Mouse (Mus musculus) forebrain, embryonic 14.5 days (tissue): ENCODE measurements around the gene B9d1. TPM values are rescaled to one million over a fixed set of nuclear protein-coding genes. Genes with fewer than 3 reads are reported as not detected.
A peak's percentile ranks its signal among the peaks of the same experiment; 100 is the strongest.

Experiments used
- ATAC-seq: fragments of 200-750 bp; cut with Nextera tagmentation; 2 replicates; pipeline ENCODE4 v1.8.0; 2017; ENCODE audit warnings: mild to moderate bottlenecking, moderate library complexity
- DNase-seq: peaks from one replicate; pipeline ENCODE4 v3.0.0-alpha.2; 2015; ENCODE audit warnings: low spot score
- H3K27ac ChIP-seq: fragments of 300-500 bp; sonication (generic); 2 replicates; pipeline ENCODE4 v1.5.1; 2014; ENCODE audit warnings: low read depth, mild to moderate bottlenecking, control low read depth, low read length, moderate library complexity
- H3K27me3 ChIP-seq: fragments of 300-500 bp; sonication (generic); replicated peaks from 2 replicates; pipeline ENCODE4 v1.6.1; 2014; ENCODE audit warnings: low read length, control low read depth, mixed read lengths; ENCODE audit not compliant: control insufficient read depth, insufficient read depth
- H3K36me3 ChIP-seq: fragments of 300-500 bp; sonication (generic); 2 replicates; pipeline ENCODE4 v1.6.1; 2014; ENCODE audit warnings: low read length, control low read depth; ENCODE audit not compliant: control insufficient read depth, insufficient read depth
- H3K4me1 ChIP-seq: fragments of 300-500 bp; sonication (generic); 2 replicates; pipeline ENCODE4 v1.6.1; 2014; ENCODE audit warnings: antibody characterized with exemption, low read length, control low read depth; ENCODE audit not compliant: control insufficient read depth, insufficient read depth
- H3K4me2 ChIP-seq: fragments of 300-500 bp; sonication (generic); 2 replicates; pipeline ENCODE4 v1.6.1; 2014; ENCODE audit warnings: mild to moderate bottlenecking, control low read depth, low read length
- H3K4me3 ChIP-seq: fragments of 300-500 bp; sonication (generic); 2 replicates; pipeline ENCODE4 v1.5.1; 2014; ENCODE audit warnings: low read depth, low read length, control low read depth
- H3K9ac ChIP-seq: fragments of 300-500 bp; sonication (generic); 2 replicates; pipeline ENCODE4 v1.6.1; 2014; ENCODE audit warnings: mild to moderate bottlenecking, low read length, control low read depth, moderate library complexity
- H3K9me3 ChIP-seq: fragments of 300-500 bp; sonication (generic); replicated peaks from 2 replicates; pipeline ENCODE4 v1.6.1; 2016; ENCODE audit warnings: low read length, control low read depth, mixed read lengths; ENCODE audit not compliant: control insufficient read depth
- WGBS: fragments of 180-500 bp; shearing (Covaris S2); extraction: QIAGEN DNeasy Blood & Tissue Kit; methylation state at CpG from one replicate; pipeline ENCODE4 v1.1.7; 2014; 5-methylcytosine and 5-hydroxymethylcytosine counted together
- polyA plus RNA-seq: library from polyadenylated mRNA; unstranded; fragments of >200 nt; fragmentation: Nextera tagmentation; extraction: Ambion mirVana; gene quantifications from 2 replicates; pipeline ENCODE4 v1.2.1, GENCODE M21; 2014

B9d1 gene
- polyA plus RNA-seq, 1 experiment from 2014 or later, result 55.5 TPM

DNA sequence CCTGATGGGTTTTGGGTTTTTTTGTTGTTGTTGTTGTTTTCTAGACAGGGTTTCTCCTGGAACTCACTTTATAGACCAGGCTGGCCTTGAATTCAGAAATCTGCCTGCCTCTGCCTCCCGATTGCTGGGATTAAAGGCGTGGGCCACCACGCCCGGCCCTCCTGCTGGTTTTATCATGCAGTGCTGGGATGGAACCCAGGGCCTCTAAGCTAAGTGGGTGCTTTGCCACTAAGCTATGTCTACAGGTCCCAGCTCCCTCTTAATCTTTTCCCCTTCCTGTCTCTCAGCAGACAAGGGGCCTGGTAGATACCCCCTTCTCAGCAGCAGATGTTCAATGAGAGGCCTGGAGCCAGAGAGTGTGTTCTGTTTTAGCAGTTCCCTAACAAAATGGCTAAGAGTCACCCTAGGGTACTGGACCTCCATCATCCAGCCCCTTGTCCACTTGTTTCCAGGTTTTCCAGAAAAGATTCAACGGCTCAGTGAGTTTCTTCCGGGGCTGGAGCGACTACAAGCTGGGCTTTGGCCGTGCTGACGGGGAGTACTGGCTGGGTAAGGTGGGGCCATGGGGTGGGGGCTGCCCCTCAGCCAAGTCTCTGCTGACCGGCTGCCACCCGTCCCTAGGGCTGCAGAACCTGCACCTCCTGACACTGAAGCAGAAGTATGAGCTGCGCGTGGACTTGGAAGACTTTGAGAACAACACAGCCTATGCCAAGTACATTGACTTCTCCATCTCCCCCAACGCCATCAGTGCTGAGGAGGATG lies 18.3 kb upstream of the B9d1 start:
- Histone ChIP-seq H3K4me3 (peak overlapping the region; percentile 16; the same call in 1 of the 2 replicates), H3K4me1 (peaks cover 36% of the 10 kb centered on the region)
- 92% methylated on average over 14 of the region's 14 CpGs for WGBS

GRCm38 (mm10) chr11:61487401-61487800 lies 17.5 kb upstream of the B9d1 start:
- DNase-seq, result peak; percentile 66
- peak overlapping the region; percentile 68 for H3K27ac ChIP-seq
- H3K4me3 ChIP-seq, result no peak overlapping the region
- H3K9me3 ChIP-seq, result no peaks in the 10 kb centered on the region
- H3K36me3 ChIP-seq, result peaks cover 50% of the 10 kb centered on the region
- no peak overlapping the region for H3K9ac ChIP-seq
- H3K27me3 ChIP-seq, result no peaks in the 10 kb centered on the region
- 0 out of 2 replicates have a peak overlapping the region, but pooled peaks have one; percentile 46 for H3K4me2 ChIP-seq
- 41% methylated on average over 2 of the region's 2 CpGs for WGBS
- H3K4me1 ChIP-seq, result peaks cover 37% of the 10 kb centered on the region
- ATAC-seq, result no peak

More for the DNA sequence above, 18.3 kb upstream of the B9d1 start:
- peaks cover 43% of the 10 kb centered on the region for H3K36me3 ChIP-seq
- H3K9ac ChIP-seq, result no peak overlapping the region
- no peak for DNase-seq
- peak overlapping the region; percentile 46 for H3K4me2 ChIP-seq
- no peaks in the 10 kb centered on the region for H3K27me3 ChIP-seq
- no peak for ATAC-seq
- peak overlapping the region; percentile 15; the same call in 1 of the 2 replicates for H3K27ac ChIP-seq
- no peaks in the 10 kb centered on the region for H3K9me3 ChIP-seq

- no peak overlapping the region for H3K4me3 ChIP-seq
- no peaks in the 10 kb centered on the region for H3K27me3 ChIP-seq
- no peak overlapping the region for H3K9ac ChIP-seq
- ATAC-seq (no peak), DNase-seq (no peak)
- H3K4me2 ChIP-seq, result no peak overlapping the region
- H3K4me1 ChIP-seq, result peaks cover 43% of the 10 kb centered on the region
- WGBS, result 84% methylated on average over 7 of the region's 7 CpGs
- H3K27ac ChIP-seq, result peak overlapping the region; percentile 68
- no peaks in the 10 kb centered on the region for H3K9me3 ChIP-seq
- H3K36me3 ChIP-seq, result peaks cover 54% of the 10 kb centered on the region
These were observed 17.0 kb upstream of the B9d1 start for GRCm38 (mm10) chr11:61487936-61488335.

DNA sequence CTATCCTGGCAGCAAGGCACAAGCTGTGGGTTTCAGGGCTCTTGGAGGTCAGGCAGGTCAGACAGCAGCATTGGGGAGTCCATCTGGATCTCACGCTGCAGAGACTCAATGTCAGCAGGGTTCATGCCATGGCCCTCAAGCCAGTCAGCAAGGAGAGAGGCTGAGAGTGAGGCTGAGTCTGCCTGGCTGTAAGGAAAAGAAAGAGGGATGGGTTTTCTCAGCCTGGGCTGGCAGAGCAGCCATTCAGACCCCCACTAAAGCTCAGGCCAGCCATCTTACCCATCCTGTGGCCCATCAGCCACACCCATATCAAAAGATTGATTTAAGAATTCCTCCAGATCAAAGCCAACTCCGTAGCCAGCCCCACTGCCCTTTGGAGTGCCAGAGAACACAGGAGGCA lies 15.9 kb upstream of the B9d1 start:
- no peaks in the 10 kb centered on the region for H3K9me3 ChIP-seq
- DNase-seq (no peak), ATAC-seq (no peak)
- no peaks in the 10 kb centered on the region for H3K27me3 ChIP-seq
- no peak overlapping the region for H3K27ac ChIP-seq
- peaks cover 41% of the 10 kb centered on the region for H3K4me1 ChIP-seq
- H3K4me3 ChIP-seq, result no peak overlapping the region
- H3K36me3 ChIP-seq, result peaks cover 54% of the 10 kb centered on the region
- no peak overlapping the region for H3K4me2 ChIP-seq
- no peak overlapping the region for H3K9ac ChIP-seq
- WGBS, result 95% methylated on average over 2 of the region's 2 CpGs

DNA sequence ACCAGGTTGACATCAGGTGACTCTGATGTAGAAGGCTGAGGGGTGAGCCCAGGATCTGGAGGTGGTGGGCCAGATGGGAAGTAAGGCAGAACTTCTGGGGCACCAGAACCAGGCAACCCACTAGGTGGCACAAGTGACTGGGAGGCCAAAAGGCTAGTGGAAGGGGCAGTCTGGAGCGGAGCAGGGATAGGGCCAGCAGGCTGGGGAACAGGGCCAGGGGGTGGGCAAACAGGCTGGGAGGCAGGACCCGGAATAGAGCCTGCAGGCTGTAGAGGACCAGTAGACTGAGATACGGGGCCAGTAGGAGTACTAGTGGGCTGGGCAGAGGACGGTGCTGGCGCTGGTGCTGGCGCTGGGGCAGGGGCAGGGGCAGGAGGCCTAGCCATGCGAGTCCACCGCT lies 15.1 kb upstream of the B9d1 start:
- Histone ChIP-seq H3K9me3 (no peaks in the 10 kb centered on the region), H3K9ac (no peak overlapping the region; the same call in 1 of the 2 replicates), H3K4me1 (peaks cover 35% of the 10 kb centered on the region), H3K36me3 (peaks cover 54% of the 10 kb centered on the region), H3K4me3 (no peak overlapping the region), H3K27me3 (no peaks in the 10 kb centered on the region), H3K4me2 (no peak overlapping the region), H3K27ac (no peak overlapping the region)
- 91% methylated on average over 8 of the region's 8 CpGs for WGBS
- no peak for ATAC-seq
- no peak for DNase-seq

DNA sequence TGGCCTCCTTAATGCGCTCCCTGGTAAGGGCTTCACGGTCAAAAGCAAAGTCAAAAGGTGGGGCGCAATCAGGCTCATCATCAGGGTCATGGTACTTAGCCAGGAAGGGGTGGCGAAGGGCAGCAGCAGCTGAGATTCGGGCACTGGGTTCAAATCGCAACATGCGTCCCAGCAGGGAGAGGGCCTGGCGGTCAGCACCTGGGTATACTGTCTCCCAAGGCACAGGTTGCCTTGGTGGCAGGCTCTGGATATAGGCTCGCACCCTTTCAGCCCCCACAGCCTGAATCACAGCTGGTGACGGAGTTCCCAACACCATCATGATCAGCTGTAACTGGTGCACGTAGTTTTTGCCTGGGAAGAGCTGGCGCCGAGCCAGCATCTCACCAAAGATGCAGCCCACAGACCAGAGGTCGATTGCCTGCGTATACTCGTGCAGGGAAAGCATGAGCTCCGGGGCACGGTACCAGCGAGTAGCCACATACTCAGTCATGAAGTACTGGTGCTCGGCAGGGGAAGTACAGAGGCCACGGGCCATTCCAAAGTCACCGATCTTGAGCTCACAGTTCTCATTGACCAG lies 13.9 kb upstream of the B9d1 start:
- H3K27me3 ChIP-seq, result no peaks in the 10 kb centered on the region
- 88% methylated on average over 22 of the region's 22 CpGs for WGBS
- no peaks in the 10 kb centered on the region for H3K9me3 ChIP-seq
- no peak for ATAC-seq
- no peak for DNase-seq
- no peak overlapping the region for H3K4me3 ChIP-seq
- no peak overlapping the region for H3K4me2 ChIP-seq
- peaks cover 54% of the 10 kb centered on the region for H3K36me3 ChIP-seq
- H3K27ac ChIP-seq, result no peak overlapping the region
- no peak overlapping the region for H3K9ac ChIP-seq
- H3K4me1 ChIP-seq, result peaks cover 24% of the 10 kb centered on the region

GRCm38 (mm10) chr11:61492749-61493401 lies 12.1 kb upstream of the B9d1 start:
- no peak overlapping the region for H3K27ac ChIP-seq
- 80% methylated on average over 12 of the region's 12 CpGs for WGBS
- peak overlapping the region; percentile 74 for H3K4me2 ChIP-seq
- H3K4me3 ChIP-seq, result peak overlapping the region; percentile 92
- DNase-seq, result no peak
- peaks cover 48% of the 10 kb centered on the region for H3K36me3 ChIP-seq
- peaks cover 13% of the 10 kb centered on the region for H3K4me1 ChIP-seq
- no peak for ATAC-seq
- H3K9me3 ChIP-seq, result no peaks in the 10 kb centered on the region
- H3K27me3 ChIP-seq, result no peaks in the 10 kb centered on the region
- peak overlapping the region; percentile 95 for H3K9ac ChIP-seq

- peak overlapping the region; percentile 95 for H3K9ac ChIP-seq
- WGBS, result 1% methylated on average over 44 of the region's 50 CpGs
- H3K36me3 ChIP-seq, result peaks cover 41% of the 10 kb centered on the region
- ATAC-seq (peak; percentile 63), DNase-seq (peak; percentile 39)
- peaks cover 9% of the 10 kb centered on the region for H3K4me1 ChIP-seq
- peak overlapping the region; percentile 92 for H3K4me3 ChIP-seq
- peak overlapping the region; percentile 74 for H3K4me2 ChIP-seq
- H3K27me3 ChIP-seq, result no peaks in the 10 kb centered on the region
- H3K9me3 ChIP-seq, result no peaks in the 10 kb centered on the region
- H3K27ac ChIP-seq, result peak overlapping the region; percentile 92
These were observed 11.3 kb upstream of the B9d1 start for GRCm38 (mm10) chr11:61493525-61494128.
